Mouse (Mus musculus) neural tube, embryonic 12.5 days (tissue): ENCODE measurements around the gene 4930523C07Rik. TPM values are rescaled to one million over a fixed set of nuclear protein-coding genes. Genes with fewer than 3 reads are reported as not detected.

ENCODE experiments used
- ATAC-seq: fragments of 200-750 bp; cut with Nextera tagmentation; 2 replicates; pipeline ENCODE4 v1.8.0; 2017; ENCODE audit warnings: low read depth, mild to moderate bottlenecking, moderate TSS enrichment, moderate library complexity; ENCODE audit not compliant: low FRiP score
- H3K27ac ChIP-seq: fragments of 300-500 bp; sonication (generic); 2 replicates; pipeline ENCODE4 v1.5.1; 2016
- H3K27me3 ChIP-seq: fragments of 300-500 bp; sonication (generic); replicated peaks from 2 replicates; pipeline ENCODE4 v1.6.1; 2016; ENCODE audit warnings: mild to moderate bottlenecking
- H3K36me3 ChIP-seq: fragments of 300-500 bp; sonication (generic); 2 replicates; pipeline ENCODE4 v1.6.1; 2016; ENCODE audit warnings: mild to moderate bottlenecking
- H3K4me1 ChIP-seq: fragments of 300-500 bp; sonication (generic); 2 replicates; pipeline ENCODE4 v1.6.1; 2016
- H3K4me2 ChIP-seq: fragments of 300-500 bp; sonication (generic); replicated peaks from 2 replicates; pipeline ENCODE4 v1.6.1; 2016; ENCODE audit warnings: mild to moderate bottlenecking
- H3K4me3 ChIP-seq: fragments of 300-500 bp; sonication (generic); 2 replicates; pipeline ENCODE4 v1.5.1; 2016
- H3K9ac ChIP-seq: fragments of 300-500 bp; sonication (generic); 2 replicates; pipeline ENCODE4 v1.6.1; 2016; ENCODE audit warnings: mild to moderate bottlenecking
- H3K9me3 ChIP-seq: fragments of 300-500 bp; sonication (generic); 2 replicates; pipeline ENCODE4 v1.6.1; 2016; ENCODE audit warnings: mild to moderate bottlenecking
- WGBS: fragments of 180-500 bp; shearing (Covaris S2); methylation state at CpG from one replicate; pipeline ENCODE4 v1.1.7; 2016; 5-methylcytosine and 5-hydroxymethylcytosine counted together
- polyA plus RNA-seq: library from polyadenylated mRNA; unstranded; fragments of >200 nt; fragmentation: Nextera tagmentation; extraction: Ambion mirVana; gene quantifications from 2 replicates; pipeline ENCODE4 v1.2.1, GENCODE M21; 2016

4930523C07Rik gene
- polyA plus RNA-seq, 1 experiment from 2014 or later, result 2.8 TPM

- WGBS, result 70% methylated on average over 14 of the region's 14 CpGs
- no peak for ATAC-seq
- H3K4me2 ChIP-seq, result no peak overlapping the region
Observed at GRCm38 (mm10) chr1:160078882-160079661, 34.9 kb downstream of the 4930523C07Rik start.

GRCm38 (mm10) chr1:160080800-160081436, 36.7 kb downstream of the 4930523C07Rik start:
- Histone ChIP-seq H3K9ac (no peak overlapping the region), H3K36me3 (no peaks in the 10 kb centered on the region), H3K9me3 (no peaks in the 10 kb centered on the region), H3K4me3 (no peak overlapping the region), H3K4me2 (no peak overlapping the region), H3K4me1 (no peaks in the 10 kb centered on the region), H3K27ac (no peak overlapping the region), H3K27me3 (no peaks in the 10 kb centered on the region)
- WGBS, result 30% methylated on average over 2 of the region's 2 CpGs
- peak; percentile 59 for ATAC-seq

More at GRCm38 (mm10) chr1:160078882-160079661, 34.9 kb downstream of the 4930523C07Rik start:
- Histone ChIP-seq H3K27me3 (no peaks in the 10 kb centered on the region), H3K4me1 (no peaks in the 10 kb centered on the region), H3K9ac (no peak overlapping the region), H3K9me3 (no peaks in the 10 kb centered on the region), H3K27ac (no peak overlapping the region), H3K4me3 (no peak overlapping the region), H3K36me3 (no peaks in the 10 kb centered on the region)

- no peaks in the 10 kb centered on the region for H3K4me1 ChIP-seq
- no peak for ATAC-seq
- no peaks in the 10 kb centered on the region for H3K9me3 ChIP-seq
- WGBS, result 84% methylated on average over 1 of the region's 1 CpGs
- H3K27ac ChIP-seq, result no peak overlapping the region
- H3K27me3 ChIP-seq, result no peaks in the 10 kb centered on the region
- no peak overlapping the region for H3K9ac ChIP-seq
- no peaks in the 10 kb centered on the region for H3K36me3 ChIP-seq
- no peak overlapping the region for H3K4me2 ChIP-seq
- no peak overlapping the region for H3K4me3 ChIP-seq
Observed at GRCm38 (mm10) chr1:160082647-160083046, 38.5 kb downstream of the 4930523C07Rik start.

GRCm38 (mm10) chr1:160084239-160084638, 40.1 kb downstream of the 4930523C07Rik start:
- Histone ChIP-seq H3K9ac (no peak overlapping the region), H3K4me2 (no peak overlapping the region), H3K4me3 (no peak overlapping the region), H3K9me3 (no peaks in the 10 kb centered on the region), H3K27me3 (no peaks in the 10 kb centered on the region), H3K36me3 (no peaks in the 10 kb centered on the region), H3K4me1 (no peaks in the 10 kb centered on the region), H3K27ac (no peak overlapping the region)
- ATAC-seq, result no peak
- WGBS, result 96% methylated on average over 1 of the region's 1 CpGs

- ATAC-seq, result no peak
- Histone ChIP-seq H3K27me3 (no peaks in the 10 kb centered on the region), H3K9me3 (no peaks in the 10 kb centered on the region), H3K9ac (no peak overlapping the region), H3K4me1 (no peaks in the 10 kb centered on the region), H3K4me3 (no peak overlapping the region), H3K4me2 (no peak overlapping the region), H3K36me3 (no peaks in the 10 kb centered on the region), H3K27ac (no peak overlapping the region)
- WGBS, result 60% methylated on average over 2 of the region's 2 CpGs
Observed at GRCm38 (mm10) chr1:160086651-160087050, 42.5 kb downstream of the 4930523C07Rik start.

- no peak overlapping the region for H3K4me2 ChIP-seq
- H3K9ac ChIP-seq, result no peak overlapping the region
- H3K4me3 ChIP-seq, result no peak overlapping the region
- no peaks in the 10 kb centered on the region for H3K36me3 ChIP-seq
- no peak for ATAC-seq
- H3K9me3 ChIP-seq, result no peaks in the 10 kb centered on the region
- no peaks in the 10 kb centered on the region for H3K27me3 ChIP-seq
- no peak overlapping the region for H3K27ac ChIP-seq
- H3K4me1 ChIP-seq, result no peaks in the 10 kb centered on the region
- WGBS, result 88% methylated on average over 5 of the region's 5 CpGs
Observed at GRCm38 (mm10) chr1:160099659-160100302, 55.6 kb downstream of the 4930523C07Rik start.

GRCm38 (mm10) chr1:160100996-160101395, 56.8 kb downstream of the 4930523C07Rik start:
- H3K27ac ChIP-seq, result no peak overlapping the region
- no peak for ATAC-seq
- WGBS, result 86% methylated on average over 5 of the region's 5 CpGs

GRCm38 (mm10) chr1:160105426-160105825, 61.2 kb downstream of the 4930523C07Rik start:
- no peaks in the 10 kb centered on the region for H3K36me3 ChIP-seq
- 93% methylated on average over 5 of the region's 5 CpGs for WGBS
- no peak overlapping the region for H3K4me2 ChIP-seq
- no peak for ATAC-seq
- no peak overlapping the region for H3K9ac ChIP-seq
- no peak overlapping the region for H3K27ac ChIP-seq
- no peaks in the 10 kb centered on the region for H3K27me3 ChIP-seq
- H3K4me3 ChIP-seq, result no peak overlapping the region
- H3K4me1 ChIP-seq, result no peaks in the 10 kb centered on the region
- no peaks in the 10 kb centered on the region for H3K9me3 ChIP-seq

More at GRCm38 (mm10) chr1:160100996-160101395, 56.8 kb downstream of the 4930523C07Rik start:
- H3K4me1 ChIP-seq, result no peaks in the 10 kb centered on the region
- no peaks in the 10 kb centered on the region for H3K9me3 ChIP-seq
- H3K9ac ChIP-seq, result no peak overlapping the region
- no peak overlapping the region for H3K4me3 ChIP-seq
- H3K4me2 ChIP-seq, result no peak overlapping the region
- no peaks in the 10 kb centered on the region for H3K27me3 ChIP-seq
- H3K36me3 ChIP-seq, result no peaks in the 10 kb centered on the region

GRCm38 (mm10) chr1:160108604-160109003, 64.4 kb downstream of the 4930523C07Rik start:
- no peak overlapping the region for H3K4me3 ChIP-seq
- H3K4me2 ChIP-seq, result no peak overlapping the region
- 87% methylated on average over 2 of the region's 2 CpGs for WGBS
- H3K9me3 ChIP-seq, result no peaks in the 10 kb centered on the region
- H3K4me1 ChIP-seq, result no peaks in the 10 kb centered on the region
- no peak overlapping the region for H3K9ac ChIP-seq
- ATAC-seq, result no peak
- H3K27me3 ChIP-seq, result no peaks in the 10 kb centered on the region
- H3K27ac ChIP-seq, result no peak overlapping the region
- no peaks in the 10 kb centered on the region for H3K36me3 ChIP-seq

GRCm38 (mm10) chr1:160123957-160124356, 79.8 kb downstream of the 4930523C07Rik start:
- WGBS, result 90% methylated on average over 2 of the region's 2 CpGs
- H3K27me3 ChIP-seq, result no peaks in the 10 kb centered on the region
- ATAC-seq, result no peak
- no peaks in the 10 kb centered on the region for H3K9me3 ChIP-seq
- H3K4me3 ChIP-seq, result no peak overlapping the region
- H3K4me2 ChIP-seq, result no peak overlapping the region
- no peaks in the 10 kb centered on the region for H3K4me1 ChIP-seq
- H3K9ac ChIP-seq, result no peak overlapping the region
- H3K36me3 ChIP-seq, result no peaks in the 10 kb centered on the region
- H3K27ac ChIP-seq, result no peak overlapping the region
